Mouse (Mus musculus): ENCODE results near the gene Strip1.

DNA sequence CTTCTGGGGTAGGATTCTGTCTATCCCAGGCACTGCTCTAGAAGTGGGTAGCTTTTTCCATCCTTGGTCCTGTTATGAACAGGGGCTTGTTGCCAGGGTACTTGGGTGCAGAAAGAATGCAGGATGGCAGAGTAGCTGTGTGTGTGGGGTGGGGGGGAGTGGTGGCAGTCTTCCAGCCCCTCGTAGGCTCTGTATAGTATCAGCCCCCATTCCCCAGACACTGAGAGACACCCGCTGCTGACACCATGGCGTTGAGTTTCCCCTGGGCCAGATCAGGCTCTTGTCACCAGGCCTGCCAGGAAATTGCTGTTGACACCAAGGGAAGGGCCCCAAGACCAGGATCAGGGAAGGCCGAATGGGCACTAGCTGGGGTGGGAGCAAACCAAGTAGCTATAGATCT, 62.8 kb downstream of the Strip1 start:
- no peak for TF ChIP-seq EP300 (IDR thresholded peaks at IDR 0.05; ENCODE audit: low read depth)
- TF ChIP-seq CTCF (IDR thresholded peaks at IDR 0.05; ENCODE audit: low read depth): no peak

Data from liver, embryonic 14.5 days (tissue).